Mouse (Mus musculus) kidney, adult 9 months (tissue): ENCODE results near the gene Dusp28.

Experiments used
- DNase-seq: peaks from one replicate; pipeline ENCODE4 v3.0.0; 2022

Gene Dusp28

GRCm38 (mm10) chr1:92909068-92909467 is 2.3 kb downstream of the Dusp28 start:
- no peak for DNase-seq

- peak; percentile 78 for DNase-seq
Measured at GRCm38 (mm10) chr1:92910239-92910885, 3.6 kb downstream of the Dusp28 start, which contains the start of gene Rnpepl1. Gene Rnpepl1, plus strand, starts transcription at chr1:92910783.

- peak; percentile 42 for DNase-seq
Measured at GRCm38 (mm10) chr1:92910925-92911720, 4.3 kb downstream of the Dusp28 start.

GRCm38 (mm10) chr1:92911721-92912138 is 4.9 kb downstream of the Dusp28 start:
- no peak for DNase-seq

GRCm38 (mm10) chr1:92912286-92912685 is 5.5 kb downstream of the Dusp28 start:
- DNase-seq = no peak

GRCm38 (mm10) chr1:92914239-92914638 is 7.5 kb downstream of the Dusp28 start:
- DNase-seq = no peak

- DNase-seq = no peak
Measured at GRCm38 (mm10) chr1:92914993-92915392, 8.2 kb downstream of the Dusp28 start.

GRCm38 (mm10) chr1:92916725-92917124 is 9.9 kb downstream of the Dusp28 start:
- DNase-seq = no peak

GRCm38 (mm10) chr1:92919151-92919550 is 12.4 kb downstream of the Dusp28 start:
- DNase-seq = no peak

GRCm38 (mm10) chr1:92919775-92920174 is 13.0 kb downstream of the Dusp28 start:
- no peak for DNase-seq

GRCm38 (mm10) chr1:92920474-92921200 is 13.9 kb downstream of the Dusp28 start:
- DNase-seq = no peak

GRCm38 (mm10) chr1:92921496-92921895 is 14.7 kb downstream of the Dusp28 start:
- no peak for DNase-seq

- peak; percentile 90 for DNase-seq
Measured at GRCm38 (mm10) chr1:92930171-92930706, 23.5 kb downstream of the Dusp28 start.

GRCm38 (mm10) chr1:92933611-92934010 is 26.8 kb downstream of the Dusp28 start:
- no peak for DNase-seq

- peak; percentile 97 for DNase-seq
Measured at GRCm38 (mm10) chr1:92934182-92934827, 27.5 kb downstream of the Dusp28 start, which contains the start of gene Capn10. Gene Capn10, plus strand, starts transcription at chr1:92934376.

GRCm38 (mm10) chr1:92935054-92935962 is 28.5 kb downstream of the Dusp28 start:
- DNase-seq = peak; percentile 51

GRCm38 (mm10) chr1:92935977-92936376 is 29.2 kb downstream of the Dusp28 start:
- DNase-seq = no peak

GRCm38 (mm10) chr1:92936467-92936866 is 29.7 kb downstream of the Dusp28 start:
- peak; percentile 62 for DNase-seq

- no peak for DNase-seq
Measured at GRCm38 (mm10) chr1:92937797-92938196, 31.0 kb downstream of the Dusp28 start.

- DNase-seq = no peak
Measured at GRCm38 (mm10) chr1:92939746-92940145, 33.0 kb downstream of the Dusp28 start.

- DNase-seq = no peak
Measured at GRCm38 (mm10) chr1:92943219-92943989, 36.6 kb downstream of the Dusp28 start.
